Mouse (Mus musculus) kidney, embryonic 16.5 days (tissue): ENCODE data around the gene Palld. TPM values are rescaled to one million over a fixed set of nuclear protein-coding genes. Genes with fewer than 3 reads are reported as not detected.

ENCODE experiments used
- ATAC-seq: fragments of 200-750 bp; cut with Nextera tagmentation; 2 replicates; pipeline ENCODE4 v1.8.0; 2017; ENCODE audit warnings: moderate TSS enrichment; ENCODE audit not compliant: low FRiP score, low TSS enrichment
- H3K27ac ChIP-seq: fragments of 300-500 bp; sonication (generic); 2 replicates; pipeline ENCODE4 v1.5.1; 2014; ENCODE audit warnings: low read length
- H3K27me3 ChIP-seq: fragments of 300-500 bp; sonication (generic); 2 replicates; pipeline ENCODE4 v1.6.1; 2014; ENCODE audit warnings: low read length, control low read depth, mixed read lengths; ENCODE audit not compliant: insufficient read depth
- H3K36me3 ChIP-seq: fragments of 300-500 bp; sonication (generic); 2 replicates; pipeline ENCODE4 v1.6.1; 2014; ENCODE audit warnings: low read length, control low read depth, mixed read lengths; ENCODE audit not compliant: insufficient read depth
- H3K4me1 ChIP-seq: fragments of 300-500 bp; sonication (generic); 2 replicates; pipeline ENCODE4 v1.6.1; 2014; ENCODE audit warnings: low read length, control low read depth, mixed read lengths; ENCODE audit not compliant: insufficient read depth
- H3K4me2 ChIP-seq: fragments of 300-500 bp; sonication (generic); replicated peaks from 2 replicates; pipeline ENCODE4 v1.6.1; 2014; ENCODE audit warnings: low read depth, low read length
- H3K4me3 ChIP-seq: fragments of 300-500 bp; sonication (generic); 2 replicates; pipeline ENCODE4 v1.5.1; 2014; ENCODE audit warnings: mild to moderate bottlenecking, low read length
- H3K9ac ChIP-seq: fragments of 300-500 bp; sonication (generic); replicated peaks from 2 replicates; pipeline ENCODE4 v1.6.1; 2014; ENCODE audit warnings: low read length
- H3K9me3 ChIP-seq: fragments of 300-500 bp; sonication (generic); 2 replicates; pipeline ENCODE4 v1.6.1; 2016; ENCODE audit warnings: low read length, control low read depth
- WGBS: fragments of 180-500 bp; shearing (Covaris S2); extraction: QIAGEN DNeasy Blood & Tissue Kit; methylation state at CpG from one replicate; pipeline ENCODE4 v1.1.7; 2014; 5-methylcytosine and 5-hydroxymethylcytosine counted together
- polyA plus RNA-seq: library from polyadenylated mRNA; unstranded; fragments of >200 nt; fragmentation: Nextera tagmentation; extraction: Ambion mirVana; gene quantifications from 2 replicates; pipeline ENCODE4 v1.2.1, GENCODE M21; 2015

Gene Palld
- polyA plus RNA-seq, 1 experiment from 2014 or later: 71.8 TPM

DNA sequence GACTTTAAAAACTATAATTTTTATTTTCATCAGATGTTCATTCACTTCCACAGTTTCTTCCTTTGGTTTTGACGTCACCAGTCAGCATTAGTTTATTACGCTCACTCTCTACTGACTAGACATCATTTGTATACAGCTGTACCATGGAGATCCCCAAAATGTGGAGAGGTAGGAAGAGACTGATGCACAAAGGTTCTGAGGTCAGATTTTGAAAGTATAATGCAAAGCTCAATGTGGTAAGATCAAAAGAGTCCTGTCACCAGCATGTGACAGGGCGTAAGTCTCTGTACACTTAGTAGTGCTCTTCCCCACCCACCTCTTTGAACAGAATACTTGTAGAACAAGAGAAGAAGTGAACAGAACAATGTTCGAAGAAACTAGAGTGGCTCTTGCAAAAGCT is 339.9 kb downstream of the Palld start:
- no peak for ATAC-seq
- 88% methylated on average over 4 of the region's 4 CpGs for WGBS
- Histone ChIP-seq H3K4me1 (peaks cover 14% of the 10 kb centered on the region; the same call in 1 of the 2 replicates), H3K36me3 (no peaks in the 10 kb centered on the region), H3K4me3 (no peak overlapping the region), H3K9ac (no peak overlapping the region), H3K27me3 (no peaks in the 10 kb centered on the region), H3K27ac (no peak overlapping the region), H3K4me2 (no peak overlapping the region), H3K9me3 (no peaks in the 10 kb centered on the region)

DNA sequence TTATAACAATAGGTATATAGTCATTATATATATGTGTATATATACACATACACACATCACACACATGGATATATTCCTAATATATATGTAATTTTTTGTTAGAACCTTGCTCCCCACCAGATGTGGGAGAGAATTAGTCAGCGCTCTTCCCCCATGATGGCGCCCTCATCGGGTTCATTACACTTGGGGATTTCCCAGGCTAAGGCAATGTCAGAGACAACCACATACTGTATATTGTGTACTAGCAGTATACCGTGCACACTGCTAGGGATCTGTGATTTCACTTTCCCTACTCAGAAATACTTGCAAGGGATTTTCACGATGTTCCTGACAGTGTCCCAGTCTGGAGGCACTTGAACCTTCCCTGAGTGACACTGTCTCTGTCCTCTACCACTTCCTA is 341.3 kb downstream of the Palld start:
- H3K4me3 ChIP-seq: no peak overlapping the region
- H3K27me3 ChIP-seq: no peaks in the 10 kb centered on the region
- H3K27ac ChIP-seq: no peak overlapping the region
- 97% methylated on average over 5 of the region's 5 CpGs for WGBS
- no peak overlapping the region for H3K9ac ChIP-seq
- H3K4me2 ChIP-seq: no peak overlapping the region
- H3K9me3 ChIP-seq: no peaks in the 10 kb centered on the region
- peaks cover 14% of the 10 kb centered on the region; the same call in 1 of the 2 replicates for H3K4me1 ChIP-seq
- no peak for ATAC-seq
- no peaks in the 10 kb centered on the region for H3K36me3 ChIP-seq

GRCm38 (mm10) chr8:61559979-61560378 is 342.5 kb downstream of the Palld start:
- no peak overlapping the region for H3K4me3 ChIP-seq
- no peak for ATAC-seq
- H3K27me3 ChIP-seq: no peaks in the 10 kb centered on the region
- H3K36me3 ChIP-seq: no peaks in the 10 kb centered on the region
- H3K9ac ChIP-seq: no peak overlapping the region
- H3K4me1 ChIP-seq: peaks cover 19% of the 10 kb centered on the region; the same call in 1 of the 2 replicates
- no peak overlapping the region for H3K4me2 ChIP-seq
- 77% methylated on average over 4 of the region's 4 CpGs for WGBS
- H3K9me3 ChIP-seq: no peaks in the 10 kb centered on the region
- no peak overlapping the region for H3K27ac ChIP-seq

DNA sequence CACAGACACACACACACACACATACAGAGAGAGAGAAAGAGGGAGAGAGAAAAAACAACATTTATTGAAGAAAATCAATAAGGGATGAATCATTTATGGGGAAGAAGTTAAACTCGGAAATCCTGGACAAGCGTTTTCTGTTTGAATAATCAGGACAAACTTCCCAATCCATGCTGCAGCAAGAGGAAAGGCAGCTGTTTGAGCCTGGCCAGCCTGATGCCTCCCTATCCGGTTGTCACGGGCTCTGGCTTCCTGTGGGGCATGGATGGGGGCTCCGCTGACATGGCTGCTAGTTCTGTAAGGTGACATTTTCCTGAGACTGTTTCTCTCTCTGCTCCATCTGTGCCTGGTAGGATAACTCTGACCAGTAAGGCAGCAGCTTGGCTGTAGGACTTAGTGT is 343.0 kb downstream of the Palld start:
- Histone ChIP-seq H3K27me3 (no peaks in the 10 kb centered on the region), H3K4me2 (no peak overlapping the region), H3K9ac (no peak overlapping the region), H3K27ac (0 out of 2 replicates have a peak overlapping the region, but pooled peaks have one; percentile 1), H3K4me3 (no peak overlapping the region), H3K9me3 (no peaks in the 10 kb centered on the region), H3K36me3 (no peaks in the 10 kb centered on the region), H3K4me1 (peaks cover 19% of the 10 kb centered on the region; the same call in 1 of the 2 replicates)
- no peak for ATAC-seq
- WGBS: 41% methylated on average over 5 of the region's 5 CpGs

GRCm38 (mm10) chr8:61558051-61558846 is 344.2 kb downstream of the Palld start:
- no peak overlapping the region for H3K27ac ChIP-seq
- H3K36me3 ChIP-seq: no peaks in the 10 kb centered on the region
- H3K9me3 ChIP-seq: no peaks in the 10 kb centered on the region
- H3K4me1 ChIP-seq: peaks cover 19% of the 10 kb centered on the region; the same call in 1 of the 2 replicates
- WGBS: 72% methylated on average over 12 of the region's 12 CpGs
- H3K9ac ChIP-seq: no peak overlapping the region
- H3K27me3 ChIP-seq: no peaks in the 10 kb centered on the region
- no peak for ATAC-seq
- no peak overlapping the region for H3K4me3 ChIP-seq
- H3K4me2 ChIP-seq: no peak overlapping the region

DNA sequence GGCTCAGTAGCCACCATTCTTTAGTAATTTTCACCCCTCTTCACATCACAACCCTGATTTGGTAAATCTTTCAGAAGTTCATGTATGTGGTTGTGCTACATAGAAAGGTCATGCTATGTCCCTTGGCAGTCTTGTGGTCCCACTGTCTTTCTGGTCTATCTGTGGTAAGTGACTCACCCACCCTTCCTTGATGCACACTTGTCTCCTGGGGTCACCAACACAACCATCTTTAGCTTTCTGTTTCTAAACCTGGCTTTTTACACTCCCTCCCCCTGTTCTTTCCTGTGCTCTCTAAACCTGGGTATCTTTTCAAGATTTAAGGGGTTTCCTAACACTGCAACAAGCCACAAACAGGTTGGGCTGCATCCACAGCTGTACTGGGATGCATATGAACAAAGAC is 345.5 kb downstream of the Palld start:
- Histone ChIP-seq H3K27ac (no peak overlapping the region), H3K9ac (no peak overlapping the region), H3K36me3 (no peaks in the 10 kb centered on the region), H3K27me3 (no peaks in the 10 kb centered on the region), H3K4me2 (no peak overlapping the region), H3K9me3 (no peaks in the 10 kb centered on the region), H3K4me3 (no peak overlapping the region), H3K4me1 (peaks cover 23% of the 10 kb centered on the region)
- no peak for ATAC-seq

DNA sequence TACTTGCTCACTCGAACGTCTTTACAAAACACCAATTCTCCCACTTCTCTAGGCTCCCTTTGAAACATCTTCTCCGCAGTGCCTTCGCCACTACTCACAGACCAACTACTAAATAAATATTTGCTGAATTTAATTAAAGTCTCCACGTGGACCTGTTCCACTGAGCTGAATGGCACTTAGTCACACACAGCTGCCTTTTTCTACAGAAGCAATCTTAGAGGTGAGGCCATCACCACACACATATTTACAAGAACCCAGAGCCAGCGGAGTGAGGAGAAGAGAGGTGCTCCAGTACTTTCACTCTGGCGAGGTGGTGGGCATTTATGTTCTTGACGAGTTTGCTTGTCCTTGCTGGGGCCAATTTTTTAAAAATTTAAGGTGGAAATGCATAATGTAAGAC is 346.3 kb downstream of the Palld start:
- Histone ChIP-seq H3K4me3 (no peak overlapping the region), H3K27ac (no peak overlapping the region), H3K4me1 (peaks cover 23% of the 10 kb centered on the region), H3K9me3 (no peaks in the 10 kb centered on the region), H3K36me3 (no peaks in the 10 kb centered on the region), H3K27me3 (no peaks in the 10 kb centered on the region), H3K9ac (no peak overlapping the region), H3K4me2 (no peak overlapping the region)
- peak; percentile 53; the same call in 1 of the 2 replicates for ATAC-seq
- 50% methylated on average over 8 of the region's 8 CpGs for WGBS

DNA sequence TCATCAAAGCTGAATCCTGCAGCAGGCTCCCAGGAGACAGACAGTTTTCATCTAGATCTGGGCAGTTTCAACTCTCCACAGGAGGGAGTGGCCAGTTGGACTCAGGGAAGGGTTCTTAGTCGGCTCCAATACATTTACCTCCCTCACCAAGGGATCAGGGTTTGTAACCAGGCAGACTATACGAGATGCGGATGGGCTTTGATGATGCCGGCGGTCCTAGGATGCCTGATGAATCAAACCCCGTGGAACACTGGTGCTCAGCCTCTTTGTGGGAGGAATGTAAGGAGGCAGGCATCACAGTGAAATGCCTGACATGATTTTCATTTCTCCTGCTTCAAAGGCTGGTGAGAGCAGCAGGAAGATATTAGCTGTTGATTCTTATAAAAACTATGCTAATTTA is 347.1 kb downstream of the Palld start:
- H3K4me3 ChIP-seq: no peak overlapping the region
- H3K9me3 ChIP-seq: peaks cover under 1% of the 10 kb centered on the region; the same call in 1 of the 2 replicates
- peaks cover 22% of the 10 kb centered on the region for H3K4me1 ChIP-seq
- H3K36me3 ChIP-seq: peaks cover 2% of the 10 kb centered on the region; the same call in 1 of the 2 replicates
- H3K27ac ChIP-seq: no peak overlapping the region
- H3K4me2 ChIP-seq: no peak overlapping the region
- no peaks in the 10 kb centered on the region for H3K27me3 ChIP-seq
- WGBS: 71% methylated on average over 6 of the region's 6 CpGs
- ATAC-seq: no peak
- H3K9ac ChIP-seq: no peak overlapping the region

DNA sequence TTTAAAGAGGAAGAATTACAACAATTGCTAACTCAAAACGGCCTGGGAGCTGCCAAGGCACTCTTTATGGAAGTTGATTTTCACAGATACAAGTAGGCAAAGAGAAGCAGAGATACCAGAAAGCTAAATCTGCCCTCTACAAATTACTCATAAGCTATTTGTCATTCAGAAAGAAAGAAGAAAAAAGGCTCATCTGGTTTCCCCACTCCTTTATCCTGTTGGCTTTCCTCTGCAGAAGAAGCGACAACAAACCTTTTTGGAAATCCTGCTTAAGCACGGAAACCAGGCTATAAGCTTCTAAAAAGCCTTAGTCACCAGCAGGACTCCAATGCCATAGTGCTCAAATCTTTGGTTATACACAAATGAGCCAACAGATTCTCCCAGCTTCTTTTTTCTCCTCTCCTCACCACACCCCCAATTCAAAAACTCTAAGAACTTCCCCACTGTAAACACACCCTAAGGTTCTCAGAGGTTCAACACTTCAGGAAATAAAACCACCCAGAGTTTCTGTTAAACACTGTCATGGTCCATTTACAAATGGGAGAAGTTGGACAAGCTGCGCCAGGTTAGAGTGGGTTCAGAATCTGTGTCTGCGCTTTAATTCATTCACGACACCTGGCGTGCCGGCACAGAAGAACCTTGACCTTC is 349.6 kb downstream of the Palld start:
- H3K4me3 ChIP-seq: no peak overlapping the region
- ATAC-seq: no peak
- WGBS: 61% methylated on average over 8 of the region's 8 CpGs
- H3K36me3 ChIP-seq: peaks cover 24% of the 10 kb centered on the region
- peaks cover 18% of the 10 kb centered on the region for H3K9me3 ChIP-seq
- peaks cover 9% of the 10 kb centered on the region; the same call in 1 of the 2 replicates for H3K4me1 ChIP-seq
- H3K27me3 ChIP-seq: no peaks in the 10 kb centered on the region
- H3K9ac ChIP-seq: no peak overlapping the region
- H3K4me2 ChIP-seq: no peak overlapping the region
- H3K27ac ChIP-seq: no peak overlapping the region

DNA sequence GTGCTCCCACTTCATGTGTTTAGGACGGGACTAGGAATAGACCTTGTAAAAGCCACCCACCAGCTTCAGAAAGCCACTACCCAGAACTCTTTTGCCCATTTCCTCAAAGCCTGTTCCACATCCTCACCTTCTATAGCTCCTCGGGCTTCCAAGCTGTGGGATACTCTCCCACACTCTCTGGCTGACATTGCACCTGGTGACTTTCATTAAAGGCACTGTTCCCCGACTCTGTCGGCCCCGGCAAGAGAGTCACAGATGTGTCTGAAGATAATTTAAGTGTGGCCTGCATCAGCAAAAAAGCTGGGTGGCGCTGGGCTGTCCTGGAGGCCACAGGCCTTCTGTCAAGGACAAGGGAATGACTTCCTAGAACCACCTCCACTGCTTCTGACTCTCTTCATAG is 350.3 kb downstream of the Palld start:
- Histone ChIP-seq H3K27me3 (no peaks in the 10 kb centered on the region), H3K27ac (no peak overlapping the region), H3K4me2 (no peak overlapping the region), H3K36me3 (peaks cover 24% of the 10 kb centered on the region), H3K9ac (no peak overlapping the region), H3K4me3 (no peak overlapping the region), H3K9me3 (peaks cover 18% of the 10 kb centered on the region), H3K4me1 (peaks cover 9% of the 10 kb centered on the region; the same call in 1 of the 2 replicates)
- no peak for ATAC-seq
- WGBS: 56% methylated on average over 6 of the region's 6 CpGs
